Mouse (Mus musculus): ENCODE results near the gene Tmem238.
A peak's percentile ranks its signal among the peaks of the same experiment; 100 is the strongest.

Gene Tmem238

DNA sequence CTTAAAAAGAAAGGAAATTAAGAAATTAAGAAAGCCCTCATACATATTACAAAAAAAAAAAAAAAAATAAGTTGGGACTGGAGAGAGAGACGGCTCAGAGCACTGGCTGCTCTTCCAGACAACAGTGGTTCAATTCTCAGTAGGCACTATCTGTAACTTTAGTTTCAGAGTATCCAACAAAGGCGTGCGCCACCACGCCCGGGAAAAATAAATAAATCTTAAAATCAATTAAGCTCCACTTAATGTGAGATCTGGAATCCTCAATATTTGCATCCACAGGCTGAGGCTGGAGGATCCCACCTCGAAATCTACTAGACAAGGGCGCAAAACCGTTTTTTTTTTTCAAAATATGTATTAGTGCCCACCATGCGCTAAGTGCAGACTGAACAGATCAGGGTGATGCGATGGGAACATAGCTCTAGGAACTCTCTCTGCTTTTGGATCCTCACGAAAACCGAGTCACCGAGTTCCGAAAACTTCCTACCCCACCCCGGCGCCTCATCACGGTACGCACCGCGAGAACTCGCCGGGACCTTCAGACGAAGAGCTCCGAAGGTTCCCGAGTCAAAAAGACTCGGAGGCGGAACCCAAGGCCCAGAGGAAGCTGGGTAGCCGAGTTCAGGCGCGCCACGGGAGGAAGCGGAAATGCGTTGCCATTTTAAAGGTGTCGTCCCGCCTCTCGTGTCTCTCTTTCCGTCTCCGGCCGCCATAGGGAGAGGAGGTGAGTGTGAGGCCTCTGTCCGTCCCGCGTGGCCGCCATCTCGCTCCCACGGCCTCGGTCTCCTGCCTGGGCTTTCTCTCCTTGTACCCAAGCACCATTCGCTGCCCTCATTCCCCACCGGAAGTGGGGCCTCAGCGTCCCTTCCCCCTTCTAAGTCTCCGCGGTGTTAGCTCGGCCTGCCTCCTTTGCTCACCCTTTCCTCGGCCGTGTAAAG lies 3.1 kb upstream of the Tmem238 start, which contains the start of gene Rpl28:
Gene Rpl28 (plus strand): TSS at position 597 of the 935 bp plus-strand sequence.
- peak; percentile 90 for DNase-seq (ENCODE audit: extremely low read depth, low read depth)

DNA sequence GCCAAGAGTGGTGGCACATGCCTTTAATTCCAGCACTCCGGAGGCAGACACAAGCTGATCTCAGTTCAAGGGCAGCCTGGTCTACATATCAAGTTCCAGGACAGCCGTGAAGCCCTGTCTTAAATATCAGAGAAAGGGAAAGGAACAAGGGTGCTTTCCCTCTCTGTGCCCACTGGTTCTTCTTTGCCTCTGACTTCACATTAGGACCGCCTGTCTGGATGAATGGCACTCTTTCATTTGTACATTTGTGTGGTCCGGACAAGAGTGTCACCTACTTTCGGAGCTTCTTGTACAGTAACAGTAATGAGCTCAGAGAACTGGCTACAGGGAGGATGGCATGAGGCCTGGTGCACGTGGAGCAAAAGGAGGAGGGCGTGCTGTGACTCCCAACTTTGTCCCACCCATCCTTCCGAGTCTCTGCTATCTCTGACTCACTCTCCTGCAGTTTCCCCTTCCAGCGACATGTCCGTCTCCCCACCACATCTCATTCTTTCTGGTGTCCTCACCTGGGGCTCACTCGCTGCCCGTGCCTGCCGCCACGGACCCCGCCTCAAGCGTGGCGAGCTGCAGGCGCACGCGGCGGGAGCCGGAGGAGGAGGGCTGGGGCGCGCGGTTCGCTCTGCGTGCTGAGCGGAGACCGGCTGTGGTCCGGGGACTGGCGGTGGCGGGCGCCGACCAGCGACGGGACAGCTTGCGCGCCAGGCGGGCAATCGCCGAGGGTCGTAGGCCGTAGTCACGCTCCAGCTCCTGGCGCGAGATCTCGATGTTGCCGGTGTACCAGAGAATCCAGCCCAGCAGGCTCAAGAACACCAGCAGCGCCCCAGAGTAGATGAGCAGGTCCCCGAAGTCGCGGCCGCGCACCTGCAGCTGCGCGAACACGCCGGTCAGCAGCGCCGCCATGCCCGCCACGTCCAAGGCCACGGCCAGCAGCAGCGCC lies 689 bp downstream of the Tmem238 start:
- DNase-seq (ENCODE audit: extremely low read depth, low read depth), result peak; percentile 82

DNA sequence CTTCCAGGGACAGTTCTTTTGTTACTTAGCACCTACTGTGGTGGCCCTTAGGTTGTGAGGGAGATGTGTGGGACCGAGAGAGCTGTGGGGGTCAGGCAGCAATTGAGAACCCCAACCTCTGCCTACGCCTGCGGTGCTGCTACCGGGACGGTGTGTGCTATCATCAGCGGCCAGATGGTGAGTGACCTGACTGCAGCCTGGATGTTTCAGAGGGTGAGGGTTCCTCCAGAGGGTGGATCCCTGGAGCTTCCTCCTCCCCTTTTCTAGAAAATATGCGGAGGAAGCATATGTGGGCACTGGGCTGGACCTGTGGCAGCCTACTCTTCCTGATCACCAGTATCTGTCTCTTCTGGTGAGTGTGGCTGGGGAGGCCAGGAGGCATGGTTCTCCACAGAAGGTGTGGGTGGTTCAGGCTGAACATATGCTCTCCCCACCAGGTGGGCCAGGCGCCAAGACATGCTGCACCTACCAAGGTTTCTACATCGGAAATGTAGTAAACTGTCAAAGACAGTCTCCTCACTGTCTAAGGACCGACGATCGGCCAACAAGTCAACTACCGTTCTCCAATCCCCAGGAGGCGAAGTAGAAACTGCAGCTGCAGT lies 5.7 kb downstream of the Tmem238 start:
- DNase-seq (ENCODE audit: extremely low read depth, low read depth), result no peak

DNA sequence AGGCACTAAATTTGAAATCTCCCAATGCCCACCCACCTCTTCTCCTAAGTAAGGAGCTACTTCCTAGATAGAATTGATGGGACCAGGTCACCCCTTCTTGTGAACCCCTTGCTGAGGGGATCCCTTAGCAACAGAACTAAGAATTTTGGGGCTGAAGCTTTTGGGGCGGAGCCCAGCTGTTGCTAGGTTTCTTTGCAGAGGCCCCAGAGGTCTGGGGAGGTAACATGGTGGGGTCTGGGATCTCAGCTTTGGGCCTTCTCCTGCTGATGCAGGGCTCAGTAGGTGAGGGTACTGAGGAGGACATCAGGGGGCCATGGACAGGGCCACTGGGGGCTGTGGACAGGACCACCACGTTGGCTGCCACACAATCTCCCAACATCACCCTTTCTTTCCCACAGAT lies 6.7 kb downstream of the Tmem238 start, which contains the start of the genes Il11 and Tmem190:
Gene Il11 (minus strand): TSS at position 101 of the 400 bp plus-strand sequence.
Gene Tmem190 (plus strand): TSS at position 179 of the 400 bp plus-strand sequence.
- no peak for DNase-seq (ENCODE audit: extremely low read depth, low read depth)

DNA sequence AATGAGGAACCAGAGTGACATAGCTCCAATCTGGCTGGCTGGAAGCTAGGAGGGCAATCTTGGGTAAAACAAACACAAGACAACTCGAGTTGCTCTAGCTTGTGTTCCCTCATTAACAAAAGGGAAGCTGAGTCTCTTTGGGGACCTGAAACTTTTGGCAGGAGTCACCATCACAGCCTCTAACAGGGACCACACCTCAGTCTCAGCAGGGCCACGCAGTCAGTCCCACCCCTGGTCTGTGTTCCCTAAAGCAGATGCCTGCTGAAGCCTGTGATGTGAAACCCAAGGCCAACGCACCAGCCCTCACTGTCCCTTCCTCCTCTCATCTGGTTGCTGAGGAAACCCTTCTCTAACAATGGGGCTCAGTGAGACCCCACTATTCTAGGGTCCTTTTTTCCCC lies 7.3 kb downstream of the Tmem238 start:
- no peak for DNase-seq (ENCODE audit: extremely low read depth, low read depth)

DNA sequence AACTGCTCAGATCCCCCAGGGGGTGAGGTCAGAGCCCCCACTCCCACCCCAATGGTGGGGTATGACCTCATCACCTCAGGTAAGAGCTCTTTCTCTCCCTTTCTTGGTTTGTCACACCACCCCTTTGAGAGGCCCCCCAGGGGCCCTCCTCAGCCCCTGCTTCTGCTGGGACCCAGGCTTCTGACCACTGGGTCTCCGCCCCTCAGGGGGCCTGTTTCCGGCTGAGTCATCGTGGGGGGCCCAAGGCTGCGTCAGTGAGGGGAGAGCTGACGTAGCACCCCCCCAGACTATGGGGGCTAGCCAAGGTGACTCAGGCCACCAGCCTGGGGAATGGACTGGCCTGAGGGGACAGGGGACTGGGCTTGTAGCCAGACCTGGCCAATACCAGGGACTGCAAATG lies 9.5 kb downstream of the Tmem238 start:
- no peak for DNase-seq (ENCODE audit: extremely low read depth, low read depth)

DNA sequence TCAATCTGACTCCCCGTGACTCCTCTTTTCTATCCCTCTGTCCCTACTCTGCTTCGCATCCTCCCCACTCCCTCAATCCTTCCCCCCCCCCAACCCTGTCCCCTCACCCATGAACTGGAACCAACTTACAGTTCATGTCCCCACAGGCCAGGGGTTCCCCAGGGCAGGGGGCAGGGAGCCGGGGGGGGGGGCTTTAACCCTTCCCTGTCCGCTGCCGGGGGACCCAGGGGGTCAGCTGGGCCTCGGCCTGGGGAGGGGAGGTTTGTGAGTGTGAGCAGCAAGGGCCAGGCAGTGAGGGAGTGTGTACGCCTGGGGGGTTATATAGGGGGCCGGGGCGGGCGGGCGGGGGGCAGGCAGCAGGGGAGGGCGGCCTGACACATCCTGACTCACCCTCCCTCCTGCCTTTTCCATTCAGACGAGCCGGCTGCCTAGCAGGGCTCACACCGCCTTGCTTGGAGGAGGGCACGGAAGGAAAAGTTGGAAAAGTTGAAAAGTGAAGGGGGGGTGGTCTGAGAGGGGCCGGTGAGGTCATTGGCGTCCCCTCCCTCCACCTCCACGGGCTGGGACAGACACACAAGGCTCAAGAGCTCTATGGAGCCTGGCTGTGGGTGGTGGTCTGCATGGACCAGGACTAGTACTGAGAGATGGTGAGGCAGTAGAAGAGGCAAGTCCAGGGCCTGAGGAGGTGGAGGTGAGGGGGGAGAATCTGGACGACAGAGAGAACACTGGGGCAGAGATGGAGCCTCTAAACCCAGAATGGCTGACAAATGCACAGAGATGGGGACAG lies 11.4 kb downstream of the Tmem238 start:
- DNase-seq (ENCODE audit: extremely low read depth, low read depth), result no peak

DNA sequence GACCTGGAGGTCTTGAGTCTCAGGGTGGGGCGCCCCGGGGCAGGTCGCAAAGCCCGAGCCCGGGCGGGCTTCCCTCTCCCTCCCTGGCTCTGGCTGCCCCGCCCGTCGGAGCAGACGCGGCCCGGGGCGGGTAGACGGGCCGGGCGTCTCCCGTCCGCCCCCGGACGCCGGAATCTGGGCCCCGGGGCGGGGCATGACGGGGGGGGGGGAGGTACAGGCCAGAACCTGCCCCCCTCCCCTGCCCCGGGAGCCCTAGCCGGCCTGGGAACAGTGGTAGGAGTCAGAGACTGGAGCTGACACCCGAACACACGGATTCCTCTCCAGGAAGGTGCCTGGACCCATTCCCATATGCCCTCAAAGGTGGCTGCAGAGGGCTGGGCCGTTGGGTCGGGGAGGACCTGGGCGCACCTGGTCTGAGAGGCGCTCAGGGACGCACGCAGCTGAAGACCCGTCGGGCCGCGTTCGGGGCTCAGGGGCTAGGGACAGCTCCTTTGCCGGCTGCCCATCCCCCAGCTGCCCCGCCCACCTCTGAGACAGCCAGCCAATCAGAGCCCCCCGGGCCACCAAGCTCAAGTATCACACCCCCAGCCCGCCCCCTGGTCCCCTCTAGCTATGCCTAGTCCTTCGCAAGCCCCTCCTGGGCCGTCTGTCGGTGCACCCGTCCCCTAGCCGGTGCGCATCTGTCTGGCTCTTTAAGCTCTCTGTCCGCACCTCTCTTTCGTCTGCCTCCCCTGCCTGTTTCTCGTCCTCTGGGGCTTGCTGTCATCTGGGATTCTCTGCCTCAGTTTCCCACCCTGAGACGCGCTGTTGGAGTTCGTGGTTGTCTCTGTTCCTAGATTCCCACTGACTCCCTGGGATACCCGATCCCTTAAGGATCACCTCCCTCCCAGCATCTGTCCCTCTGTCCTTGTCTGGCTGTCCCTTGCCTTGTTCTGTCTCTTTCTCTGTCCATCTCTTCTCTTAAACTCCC lies 12.3 kb downstream of the Tmem238 start:
- DNase-seq (ENCODE audit: extremely low read depth, low read depth), result no peak

DNA sequence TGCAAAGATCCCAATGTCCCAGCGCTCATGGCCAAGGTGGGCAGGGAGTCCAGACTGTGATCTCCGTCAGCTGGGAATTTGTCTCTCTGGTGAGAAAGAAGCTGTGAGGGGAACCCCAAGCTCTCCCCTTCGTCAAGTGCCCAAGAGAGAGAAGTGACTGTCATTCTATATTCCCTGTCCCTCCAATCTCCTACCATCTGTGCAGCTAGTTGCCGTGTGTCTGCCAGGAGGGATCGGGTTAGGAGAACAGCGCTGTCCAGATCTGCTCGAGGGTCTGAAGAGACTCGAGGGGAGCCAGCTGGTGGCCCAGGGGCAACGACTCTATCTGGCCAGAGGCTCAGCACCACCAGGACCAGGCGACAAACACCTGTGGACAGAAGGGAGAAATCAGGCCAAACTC lies 13.3 kb downstream of the Tmem238 start:
- no peak for DNase-seq (ENCODE audit: extremely low read depth, low read depth)

DNA sequence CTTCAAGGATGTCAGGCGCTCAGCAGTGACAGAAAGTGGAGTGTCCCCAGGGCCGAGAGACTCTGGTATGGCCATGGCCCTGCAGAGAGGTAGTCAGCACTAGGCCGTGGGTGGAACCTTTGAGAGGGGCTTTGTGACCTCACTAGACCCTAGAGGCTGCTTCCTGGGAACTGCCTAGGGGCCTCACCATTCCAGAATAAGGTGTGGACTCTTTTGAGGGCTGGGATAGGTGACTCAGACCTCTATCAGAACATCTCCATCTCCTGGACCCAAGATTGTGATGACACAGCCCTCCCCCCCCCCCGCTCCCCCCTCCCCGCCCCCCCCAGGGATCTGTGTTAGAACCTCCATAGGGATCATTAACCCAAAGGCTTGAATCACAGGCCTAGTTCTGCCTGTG lies 18.3 kb downstream of the Tmem238 start, which contains the start of gene Fam71e2:
Gene Fam71e2 (minus strand): TSS at position 101 of the 400 bp plus-strand sequence.
- DNase-seq (ENCODE audit: extremely low read depth, low read depth), result no peak

DNA sequence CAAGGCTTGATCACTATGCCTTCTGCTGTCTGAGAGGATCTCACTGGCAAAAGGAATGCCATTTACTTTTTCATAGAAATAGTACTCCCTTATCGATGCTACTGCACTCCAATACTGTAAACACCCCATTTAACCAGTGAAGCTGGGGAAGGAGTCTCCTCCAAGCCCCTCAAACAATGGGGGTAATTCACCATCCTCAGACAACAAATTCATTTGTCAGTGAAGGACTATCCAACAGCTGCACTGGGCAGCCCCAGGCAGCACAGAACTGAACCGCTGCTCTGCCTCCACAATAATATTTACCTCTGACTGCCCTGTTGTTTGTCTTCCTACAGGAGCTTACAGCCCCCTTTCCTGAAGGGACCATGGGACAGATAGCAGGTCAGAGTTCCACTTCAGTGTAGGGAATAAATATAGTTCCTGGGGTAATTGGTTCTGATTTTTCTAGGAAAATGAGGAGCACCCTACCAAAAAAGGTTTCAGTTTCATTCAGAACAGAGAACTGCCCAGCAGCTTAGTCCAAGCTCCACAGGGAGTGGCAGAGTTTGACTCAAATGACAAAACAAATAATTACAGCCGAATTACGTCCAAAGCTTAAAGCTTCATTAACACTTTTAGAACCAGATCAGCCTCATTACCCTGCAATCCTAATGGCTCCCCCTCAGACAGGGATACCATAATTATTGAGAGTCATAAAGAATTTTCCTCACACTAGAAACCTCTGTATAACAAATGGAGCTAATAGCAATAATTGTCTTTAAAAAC lies 24.3 kb downstream of the Tmem238 start:
- DNase-seq (ENCODE audit: extremely low read depth, low read depth), result no peak

DNA sequence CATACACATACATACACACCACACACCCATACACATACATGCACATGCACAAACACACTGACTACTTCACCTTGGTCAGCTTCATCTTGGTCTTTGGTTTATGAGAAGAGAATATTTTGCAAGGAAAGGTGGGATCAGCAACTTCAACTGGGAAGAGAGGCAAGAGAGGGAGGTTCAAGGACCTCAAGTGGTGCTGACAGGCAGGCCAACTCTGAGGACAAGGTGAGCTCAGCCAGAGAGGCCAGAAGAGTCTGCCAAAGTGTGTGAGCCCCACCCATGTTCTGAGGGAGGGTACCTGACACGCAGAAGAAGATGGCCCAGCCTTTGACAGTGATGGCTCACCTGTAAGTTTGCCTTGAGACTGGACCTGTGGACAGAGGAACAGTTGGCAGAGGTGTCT lies 29.8 kb downstream of the Tmem238 start:
- no peak for DNase-seq (ENCODE audit: extremely low read depth, low read depth)

DNA sequence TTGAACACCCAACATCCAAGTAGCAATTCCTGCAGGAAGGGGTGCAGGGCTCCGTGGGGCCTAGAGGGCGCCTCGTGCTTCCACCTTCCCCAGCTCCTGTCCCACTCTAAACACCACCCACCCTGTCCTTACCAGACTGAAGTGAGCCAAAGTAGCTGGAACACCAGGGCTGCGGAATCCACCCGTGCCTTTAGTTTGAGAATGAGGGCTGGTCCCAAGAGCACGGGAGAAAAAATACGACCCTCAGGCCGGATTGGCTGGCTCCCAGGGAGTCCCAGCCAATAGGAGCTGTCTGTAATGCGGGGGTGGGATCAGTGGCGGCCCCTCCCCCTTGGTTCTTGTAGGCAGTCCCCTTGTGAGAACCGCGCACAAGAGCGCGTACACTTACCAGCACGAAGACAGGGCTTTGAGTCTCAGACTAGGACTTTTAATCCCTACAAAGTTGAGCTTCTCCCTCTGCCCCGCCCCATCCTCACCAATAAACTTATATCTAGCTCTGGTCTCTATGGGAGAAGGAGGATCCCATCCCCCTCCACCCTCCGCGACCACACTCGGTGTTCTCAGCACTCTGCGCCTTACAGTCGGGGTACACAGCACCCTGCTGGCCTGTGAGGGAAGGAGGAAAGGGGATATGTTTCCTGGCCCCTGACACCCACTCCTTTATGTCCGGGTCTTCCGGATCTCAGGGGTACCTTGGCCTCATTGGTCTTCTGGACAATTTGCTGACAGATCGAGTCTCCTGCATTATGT lies 36.5 kb downstream of the Tmem238 start, which contains the start of gene Cox6b2:
Gene Cox6b2 (minus strand): TSS at position 274 of the 750 bp plus-strand sequence.
- DNase-seq (ENCODE audit: extremely low read depth, low read depth), result peak; percentile 77

DNA sequence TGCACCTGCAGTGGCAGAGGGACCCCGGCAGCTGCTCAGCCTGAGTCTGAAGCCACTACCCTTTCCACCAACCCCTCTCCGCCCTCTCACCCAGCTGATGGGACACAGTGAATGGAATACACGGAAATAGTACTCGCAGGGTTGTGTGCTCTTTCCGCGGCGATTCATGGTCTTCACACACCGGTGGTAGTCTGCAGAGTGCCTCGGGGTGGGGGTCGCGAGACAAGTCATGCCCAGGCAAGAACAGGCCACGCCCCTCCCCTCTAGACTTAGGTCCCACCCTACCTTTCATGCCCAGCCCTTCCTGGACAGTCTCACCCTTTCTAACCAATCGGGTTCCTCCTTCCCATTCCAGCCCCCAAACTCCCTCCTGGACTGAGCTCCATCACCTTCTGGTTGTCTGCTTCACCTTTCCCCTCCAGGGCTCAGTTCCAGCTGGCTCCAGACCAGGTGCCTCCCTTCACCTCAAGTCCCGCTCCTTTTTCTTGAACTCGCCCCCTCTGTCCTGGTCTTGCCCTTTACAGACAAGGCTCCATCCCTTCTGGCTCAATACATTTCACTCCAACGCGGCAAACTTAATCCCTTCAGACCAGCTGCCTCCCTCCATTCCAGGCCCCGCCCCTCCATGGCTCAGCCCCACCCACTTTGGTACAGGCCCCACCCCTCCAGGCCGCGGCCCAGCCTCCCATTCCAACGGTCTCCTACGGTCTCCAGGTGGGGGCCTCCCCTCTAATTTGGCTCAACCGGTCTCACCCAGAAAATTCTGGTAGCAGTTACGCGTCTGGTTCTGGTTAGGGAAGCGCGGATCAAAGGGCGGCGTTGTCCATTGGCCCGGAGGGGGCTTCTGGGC lies 37.3 kb downstream of the Tmem238 start:
- no peak for DNase-seq (ENCODE audit: extremely low read depth, low read depth)

DNA sequence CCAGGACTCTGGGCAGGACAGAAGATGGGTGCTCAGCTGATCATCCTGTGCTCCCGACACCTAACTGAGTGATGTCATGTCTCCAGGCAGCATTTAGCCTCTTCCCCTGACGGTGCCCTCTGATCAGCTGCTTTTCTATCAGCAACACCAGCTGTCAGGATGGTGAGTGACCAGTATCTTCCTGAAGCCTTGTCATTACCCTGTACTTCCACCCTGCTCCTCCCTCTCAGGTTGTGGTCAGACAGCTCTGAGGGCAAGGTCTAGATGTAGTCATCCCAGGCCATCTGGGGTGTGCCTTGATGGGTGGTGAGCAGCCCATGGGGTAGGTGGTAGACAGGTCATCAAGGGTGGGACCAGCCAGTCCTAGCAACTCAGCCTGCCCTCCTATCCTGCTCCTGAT lies 40.3 kb downstream of the Tmem238 start:
- DNase-seq (ENCODE audit: extremely low read depth, low read depth), result no peak

DNA sequence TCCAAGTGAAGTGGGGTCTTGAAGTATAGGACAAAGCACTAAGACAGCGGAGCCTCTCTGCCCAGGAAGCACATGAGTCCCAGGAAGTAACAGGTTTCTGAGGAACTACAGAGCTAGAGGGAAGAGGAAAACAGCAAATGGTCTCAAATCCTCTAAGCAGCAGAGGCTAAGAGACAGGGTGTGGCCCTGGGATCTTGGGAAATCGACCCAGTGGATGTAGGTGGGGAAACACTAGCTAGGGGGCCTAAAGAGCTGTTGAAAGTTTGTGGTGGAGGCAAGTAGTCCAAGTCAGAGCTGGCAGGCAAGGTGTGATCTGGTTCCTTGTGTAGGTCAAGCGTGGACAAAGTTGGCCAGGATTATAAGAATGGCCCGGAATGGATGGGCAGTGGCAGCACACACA lies 41.1 kb downstream of the Tmem238 start:
- no peak for DNase-seq (ENCODE audit: extremely low read depth, low read depth)
